Mouse (Mus musculus): Measurements from ENCODE around the gene Nlrc3.
"Not testable (repeated sequence)": the region's sequence is repeated elsewhere in the genome, so short reads cannot be mapped to it uniquely, and the experiment has no call there.

Gene Nlrc3

DNA sequence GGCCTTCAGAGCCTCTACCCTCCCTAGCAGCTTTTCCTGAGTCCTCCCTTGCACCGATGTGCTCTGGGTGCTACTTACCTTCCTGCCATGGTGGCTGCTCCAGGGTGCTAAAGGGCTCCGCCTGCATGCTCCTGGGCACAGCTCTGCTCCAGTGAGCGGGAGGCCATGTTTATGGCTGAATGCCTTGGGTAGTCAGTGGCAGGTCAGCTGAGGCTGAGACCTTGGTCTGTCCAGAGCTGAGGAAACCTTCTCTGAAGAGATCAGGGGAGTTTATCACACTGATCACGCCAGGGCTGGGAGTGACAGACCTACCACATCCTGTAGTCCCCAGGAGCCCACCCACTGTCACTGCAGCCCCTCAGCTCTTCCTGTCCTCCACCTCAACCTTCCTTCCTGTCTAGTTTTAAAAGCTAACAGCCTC, at the start of gene Nlrc3:
Gene Nlrc3, minus strand, starts transcription at position 382 of the 421 bp plus-strand sequence.
- no peak for DNase-seq (ENCODE audit: extremely low read depth, insufficient read length, low spot score)

DNA sequence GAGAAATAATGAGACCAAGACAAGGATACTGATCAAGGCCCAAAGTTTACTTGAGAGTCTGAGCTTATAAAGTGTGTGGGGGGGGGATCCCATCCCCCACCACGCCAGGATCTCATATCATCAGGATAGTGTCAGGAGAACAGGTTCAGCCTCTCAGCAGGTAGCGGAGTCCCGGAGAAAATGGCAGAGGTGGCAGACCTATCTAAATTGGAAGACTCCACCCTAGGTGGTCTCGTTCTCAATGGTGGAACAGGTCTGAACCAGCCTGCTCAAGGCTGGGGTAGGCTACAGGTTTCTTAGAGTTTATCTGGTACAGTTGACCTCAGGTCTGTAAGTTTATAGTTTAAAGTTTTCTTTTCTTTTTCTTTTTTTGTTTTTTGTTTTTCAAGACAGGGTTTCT, 46.3 kb upstream of the Nlrc3 start:
- DNase-seq (ENCODE audit: extremely low read depth, insufficient read length, low spot score) = no peak

DNA sequence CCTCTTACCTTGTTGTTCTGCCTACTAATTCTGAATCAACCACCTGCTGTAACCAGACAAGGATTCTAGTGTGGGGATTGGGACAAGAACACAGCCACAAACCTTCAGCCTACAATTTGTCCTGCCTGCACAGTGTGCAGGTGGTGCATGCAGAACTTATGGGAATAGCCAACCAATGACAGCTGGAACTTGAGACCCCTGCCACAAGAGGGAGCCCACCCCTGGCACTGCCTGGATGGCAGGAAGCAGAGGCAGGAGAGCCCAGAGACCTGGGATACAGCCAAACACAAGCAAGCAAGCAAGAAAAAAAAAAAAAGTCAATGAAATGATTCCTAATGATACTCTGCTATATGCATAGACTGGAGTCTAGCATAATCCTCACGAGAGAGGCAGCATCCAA, 44.8 kb upstream of the Nlrc3 start:
- no peak for DNase-seq (ENCODE audit: extremely low read depth, insufficient read length, low spot score)

DNA sequence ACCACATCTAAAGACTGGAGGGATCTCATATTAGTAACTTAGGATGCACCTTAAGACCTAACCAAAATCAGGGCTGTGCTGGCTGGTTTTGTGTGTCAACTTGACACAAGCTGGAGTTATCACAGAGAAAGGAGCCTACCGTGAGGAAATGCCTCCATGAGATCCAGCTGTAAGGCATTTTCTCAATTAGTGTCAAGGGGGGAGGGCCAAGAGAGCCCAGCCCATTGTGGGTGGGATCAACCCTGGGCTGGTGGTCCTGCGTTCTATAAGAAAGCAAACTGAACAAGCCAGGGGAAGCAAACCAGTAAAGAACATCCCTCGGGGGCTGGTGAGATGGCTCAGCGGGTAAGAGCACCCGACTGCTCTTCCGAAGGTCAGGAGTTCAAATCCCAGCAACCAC, 41.0 kb upstream of the Nlrc3 start:
- DNase-seq (ENCODE audit: extremely low read depth, insufficient read length, low spot score) = not testable (repeated sequence)

DNA sequence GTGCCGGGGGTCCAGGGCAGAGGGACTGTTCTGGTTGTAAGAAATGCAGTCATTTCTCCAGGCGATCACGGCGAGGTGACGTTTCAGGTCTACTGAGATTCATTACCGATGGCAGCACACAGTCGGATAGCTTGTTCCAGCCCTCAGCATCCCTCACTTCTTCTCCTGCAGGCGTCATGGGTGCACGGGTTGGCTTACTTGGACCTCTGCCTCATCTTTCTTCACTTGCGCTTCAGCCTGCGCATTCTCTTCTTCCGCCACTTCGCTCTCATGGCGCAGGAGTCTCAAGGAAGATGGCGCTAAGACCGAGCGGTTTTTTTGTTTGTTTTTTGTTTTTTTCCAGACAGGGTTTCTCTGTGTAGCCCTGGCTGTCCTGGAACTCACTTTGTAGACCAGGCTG, 40.4 kb upstream of the Nlrc3 start:
- not testable (repeated sequence) for DNase-seq (ENCODE audit: extremely low read depth, insufficient read length, low spot score)

DNA sequence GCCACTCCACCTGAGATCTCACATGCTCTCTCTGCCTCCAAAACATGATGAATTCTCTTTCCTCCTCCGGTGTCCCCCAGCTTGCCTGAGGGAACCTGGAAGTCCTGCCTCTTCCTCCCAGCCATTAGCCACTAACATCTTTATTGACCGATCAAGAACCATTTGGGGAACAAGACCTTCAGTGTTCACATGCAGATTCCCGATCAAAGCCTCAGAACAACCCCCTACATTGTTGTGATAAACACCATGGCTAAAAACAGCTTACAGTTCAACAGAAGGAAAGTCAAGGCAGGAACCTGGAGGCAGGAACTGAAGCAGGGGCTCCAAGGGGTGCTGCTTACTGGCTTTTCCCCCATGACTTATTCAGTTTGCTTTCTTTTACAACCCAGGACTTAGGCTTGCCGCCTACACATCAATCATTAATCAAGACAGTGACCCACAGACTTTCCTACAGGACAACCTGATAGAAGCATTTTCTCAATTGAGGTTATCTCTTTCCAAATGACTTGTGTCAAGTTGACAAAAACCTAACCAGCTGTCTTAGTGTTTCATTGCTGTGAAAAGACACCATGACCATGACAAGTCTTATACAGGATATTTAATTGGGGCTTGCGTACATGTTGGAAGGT, 37.7 kb upstream of the Nlrc3 start:
- DNase-seq (ENCODE audit: extremely low read depth, insufficient read length, low spot score) = no peak

DNA sequence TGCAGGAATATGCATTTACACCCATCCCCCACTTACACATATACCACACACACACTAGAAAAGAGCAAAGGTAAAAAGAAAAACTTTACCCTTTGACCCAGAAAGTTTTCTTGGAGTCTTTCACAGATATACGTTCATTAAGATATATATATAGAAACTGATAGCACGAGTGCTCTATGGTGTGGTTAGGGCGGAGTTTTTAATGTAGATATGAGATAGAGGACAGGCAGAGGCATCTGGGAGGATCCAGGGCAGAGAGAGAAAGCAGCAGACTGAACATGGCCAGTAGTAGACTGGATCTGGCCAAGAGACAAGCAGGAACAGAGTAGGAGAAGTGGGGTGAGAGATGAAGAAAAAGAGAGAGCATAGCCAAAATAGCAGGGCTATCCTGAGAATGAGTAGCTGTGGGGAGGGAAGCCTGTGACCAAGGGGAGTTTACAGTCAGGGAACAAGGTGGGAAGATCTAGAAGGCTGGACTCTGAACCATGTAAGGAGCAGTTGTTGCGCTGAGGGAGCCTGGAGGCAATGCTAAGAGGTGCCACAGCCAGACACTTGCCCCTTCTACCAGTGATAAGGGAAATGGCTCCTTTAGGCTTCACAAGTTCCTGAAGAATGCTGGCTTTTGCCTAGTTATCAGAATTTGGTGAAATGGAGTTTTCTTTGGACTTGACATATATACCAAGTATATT, 36.6 kb upstream of the Nlrc3 start:
- no peak for DNase-seq (ENCODE audit: extremely low read depth, insufficient read length, low spot score)

DNA sequence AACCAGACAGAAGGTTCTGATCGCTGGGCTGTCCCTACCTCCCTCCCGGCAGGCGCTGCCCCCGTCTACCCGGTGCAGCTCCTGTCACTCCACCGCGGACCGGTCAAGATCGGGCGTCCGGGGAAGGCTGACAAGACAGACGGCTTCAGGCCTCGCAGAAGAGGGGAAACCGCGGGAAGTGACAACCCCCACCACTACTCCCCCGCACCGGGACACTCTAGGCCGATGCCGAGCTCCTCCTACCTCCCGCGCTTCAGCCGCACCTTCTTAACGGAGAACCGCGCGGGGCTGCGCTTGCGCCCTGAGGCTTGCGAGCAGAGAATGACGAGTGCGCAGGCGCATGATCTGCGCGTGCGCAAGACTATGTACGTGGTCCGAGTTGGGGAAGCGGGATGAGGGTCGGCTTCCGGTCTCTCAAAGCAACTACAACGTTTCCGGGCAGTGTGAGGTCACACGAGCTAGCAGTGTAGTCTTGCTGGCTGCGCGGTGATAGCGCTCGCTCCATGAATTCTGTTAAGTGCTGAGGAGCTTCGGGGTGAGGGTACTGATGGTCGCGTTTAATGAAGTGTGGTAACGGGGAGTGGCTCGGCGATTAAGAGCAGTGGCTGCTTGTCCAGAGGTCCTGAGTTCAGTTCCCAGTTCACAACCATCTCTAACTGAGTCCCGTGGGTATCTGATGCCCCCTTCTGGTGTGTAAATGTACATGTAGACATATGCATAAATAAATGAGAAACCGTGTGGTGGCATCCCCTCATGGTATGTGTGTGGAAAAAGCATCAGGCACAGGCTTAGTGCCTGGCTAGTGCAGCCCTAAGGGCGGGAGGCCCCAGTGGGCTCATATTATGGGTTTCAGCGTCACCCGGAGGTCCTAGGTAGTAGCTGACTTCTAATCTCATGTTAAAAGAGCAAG, 27.3 kb upstream of the Nlrc3 start, which contains the start of gene Slx4:
Gene Slx4, minus strand, starts transcription at position 282 of the 910 bp plus-strand sequence.
- DNase-seq (ENCODE audit: extremely low read depth, insufficient read length, low spot score) = peak; percentile 98

DNA sequence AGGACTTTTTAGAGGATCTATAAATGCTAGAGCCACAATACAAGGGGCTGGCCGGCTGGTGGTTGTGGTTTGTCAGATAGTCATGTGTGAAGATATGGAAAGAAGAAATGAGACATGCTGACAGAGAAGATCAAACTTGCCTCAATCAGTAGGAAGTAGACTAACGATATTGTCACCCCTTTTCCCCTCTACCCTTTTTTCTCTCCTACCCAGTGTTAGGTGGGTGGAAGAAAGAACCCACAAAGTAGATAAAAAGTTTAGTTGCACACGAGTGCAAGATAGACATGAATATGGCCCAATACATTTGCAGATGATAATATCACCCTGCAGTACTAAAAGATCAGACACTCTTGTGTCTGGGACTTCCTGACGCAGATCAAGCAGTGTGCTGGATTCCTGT, 12.0 kb upstream of the Nlrc3 start:
- DNase-seq (ENCODE audit: extremely low read depth, insufficient read length, low spot score) = no peak

DNA sequence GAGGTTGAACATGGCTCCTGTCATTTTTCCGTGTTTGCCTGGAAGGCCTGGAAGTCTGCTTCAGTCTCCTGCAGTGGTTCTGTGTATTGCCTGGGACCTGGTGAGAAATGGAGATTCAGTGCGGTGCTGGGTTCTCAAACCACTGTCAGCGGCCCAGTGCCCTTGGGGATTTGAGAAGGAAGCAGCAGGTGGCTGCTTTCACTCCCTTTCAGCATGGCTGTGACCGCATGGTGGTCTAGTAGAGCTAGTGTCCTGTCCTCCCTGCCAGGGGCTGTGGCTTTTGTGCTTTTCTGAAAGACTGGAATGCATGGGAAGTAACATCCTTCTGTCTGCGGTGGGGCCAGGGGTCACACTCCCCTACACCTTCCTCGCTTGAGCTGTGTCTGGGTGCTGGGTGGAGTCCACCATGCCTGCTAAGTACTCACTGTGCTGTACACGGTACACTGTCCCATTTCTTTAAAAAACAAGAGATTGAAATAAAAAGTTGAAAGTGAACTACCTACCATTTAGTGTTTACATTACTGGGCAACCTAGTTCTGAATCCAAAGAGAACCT, 6.8 kb upstream of the Nlrc3 start:
- DNase-seq (ENCODE audit: extremely low read depth, insufficient read length, low spot score) = no peak

DNA sequence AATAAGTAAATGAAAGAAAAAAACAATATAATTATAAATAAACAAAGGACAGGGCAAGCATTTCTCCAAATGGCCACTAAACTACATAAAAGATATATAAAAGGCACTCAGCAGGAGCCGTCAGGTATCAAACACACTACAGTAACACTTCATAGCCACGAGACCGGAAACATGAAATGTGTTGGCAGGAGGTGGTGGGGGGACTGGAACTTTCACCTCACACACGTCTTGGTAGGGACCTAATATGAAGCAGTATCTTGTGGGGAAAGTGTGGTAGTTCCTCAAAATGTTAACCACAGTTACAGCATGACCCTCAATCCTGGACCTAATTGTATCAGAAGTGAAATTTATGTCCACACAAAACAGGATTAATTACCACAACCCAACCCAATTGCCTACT, 5.7 kb upstream of the Nlrc3 start:
- DNase-seq (ENCODE audit: extremely low read depth, insufficient read length, low spot score) = no peak

DNA sequence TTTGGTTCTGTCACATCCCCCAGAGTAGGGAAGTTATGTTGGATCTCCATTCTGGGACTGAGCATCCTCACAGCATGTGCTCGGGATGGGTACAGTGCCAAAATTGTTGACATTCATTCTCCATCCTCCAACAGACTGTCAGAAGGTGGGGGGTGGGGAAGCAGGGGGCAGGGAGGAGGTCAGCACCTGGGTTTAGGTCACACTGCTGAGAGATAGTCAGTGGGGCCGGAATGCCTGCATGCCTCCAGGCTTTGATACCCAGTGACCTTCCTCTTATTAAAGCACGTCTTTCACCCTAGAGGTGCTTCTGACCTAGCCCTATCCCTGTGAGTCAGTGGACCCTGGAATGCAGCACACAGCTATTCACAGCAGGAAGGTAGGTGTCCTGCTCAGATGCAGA, 280 bp upstream of the Nlrc3 start:
- no peak for DNase-seq (ENCODE audit: extremely low read depth, insufficient read length, low spot score)

DNA sequence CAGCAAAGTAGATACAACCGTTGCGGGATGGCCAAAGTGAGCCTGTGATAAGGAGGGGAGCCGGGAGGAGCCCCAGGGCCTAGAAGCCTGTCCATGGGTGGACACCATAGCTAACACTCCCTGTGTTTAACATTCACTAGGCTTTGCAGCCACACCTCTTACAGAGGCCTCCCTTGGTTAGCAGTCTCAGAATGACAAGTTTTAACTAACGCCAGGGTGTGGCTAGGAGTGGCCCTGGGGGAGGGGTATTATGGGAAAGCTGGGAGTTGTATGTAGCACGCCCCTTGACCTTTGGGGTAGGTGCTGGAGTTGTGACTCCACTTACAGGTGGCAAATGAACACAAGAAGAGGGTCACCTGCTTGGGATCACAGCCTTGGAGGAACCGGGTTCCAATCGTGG, 774 bp downstream of the Nlrc3 start:
- DNase-seq (ENCODE audit: extremely low read depth, insufficient read length, low spot score) = no peak

DNA sequence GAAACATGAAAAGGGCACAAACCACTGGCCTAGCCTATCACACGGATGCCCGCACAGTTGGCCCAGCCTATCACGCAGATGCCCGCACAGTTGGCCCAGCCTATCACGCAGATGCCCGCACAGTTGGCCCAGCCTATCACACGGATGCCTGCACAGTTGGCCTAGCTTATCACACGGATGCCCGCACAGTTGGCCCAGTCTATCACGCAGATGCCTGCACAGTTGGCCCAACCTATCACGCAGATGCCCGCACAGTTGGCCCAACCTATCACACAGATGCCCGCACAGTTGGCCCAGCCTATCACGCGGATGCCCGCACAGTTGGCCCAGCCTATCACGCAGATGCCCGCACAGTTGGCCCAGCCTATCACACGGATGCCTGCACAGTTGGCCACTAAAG, 2.0 kb downstream of the Nlrc3 start:
- not testable (repeated sequence) for DNase-seq (ENCODE audit: extremely low read depth, insufficient read length, low spot score)

DNA sequence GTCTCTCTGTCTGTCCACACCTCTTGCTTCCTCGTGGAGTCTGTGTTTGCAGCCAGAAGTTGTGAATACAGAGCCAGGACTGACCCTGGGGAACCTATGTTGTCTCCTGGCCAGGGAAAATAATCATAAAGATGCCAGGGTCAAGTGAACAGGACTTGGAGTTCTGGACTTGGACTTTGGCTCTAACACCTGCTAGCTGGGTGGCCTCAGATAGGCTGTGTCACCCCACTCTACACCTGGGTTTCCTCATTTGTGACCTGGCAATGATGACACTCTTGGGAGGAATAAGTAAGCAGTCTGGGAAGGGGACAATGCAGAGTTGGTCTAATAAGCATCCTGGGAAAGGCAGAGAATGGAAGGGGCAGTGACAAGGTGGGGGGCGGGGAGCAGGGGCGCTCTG, 10.9 kb downstream of the Nlrc3 start:
- DNase-seq (ENCODE audit: extremely low read depth, insufficient read length, low spot score) = no peak

DNA sequence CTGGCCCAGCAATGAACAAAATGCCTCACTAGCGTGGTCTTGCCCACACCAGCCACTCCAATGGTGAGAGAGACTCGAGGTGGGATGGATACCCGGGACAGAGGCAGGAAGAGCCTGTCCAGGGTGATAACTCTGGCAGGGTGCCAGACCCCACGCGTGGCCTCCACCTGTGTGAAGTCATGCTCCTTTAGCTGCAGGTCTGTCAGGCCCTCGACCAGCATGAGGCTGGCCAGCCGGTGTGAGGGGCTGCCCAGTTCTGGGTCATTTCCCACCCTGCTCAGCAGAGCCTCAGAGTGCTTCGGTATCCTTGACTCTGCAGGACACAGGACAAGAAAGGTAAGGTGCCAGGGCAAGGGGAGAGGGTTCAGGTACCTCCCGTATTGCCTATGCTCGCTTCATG, 11.4 kb downstream of the Nlrc3 start:
- DNase-seq (ENCODE audit: extremely low read depth, insufficient read length, low spot score) = no peak

DNA sequence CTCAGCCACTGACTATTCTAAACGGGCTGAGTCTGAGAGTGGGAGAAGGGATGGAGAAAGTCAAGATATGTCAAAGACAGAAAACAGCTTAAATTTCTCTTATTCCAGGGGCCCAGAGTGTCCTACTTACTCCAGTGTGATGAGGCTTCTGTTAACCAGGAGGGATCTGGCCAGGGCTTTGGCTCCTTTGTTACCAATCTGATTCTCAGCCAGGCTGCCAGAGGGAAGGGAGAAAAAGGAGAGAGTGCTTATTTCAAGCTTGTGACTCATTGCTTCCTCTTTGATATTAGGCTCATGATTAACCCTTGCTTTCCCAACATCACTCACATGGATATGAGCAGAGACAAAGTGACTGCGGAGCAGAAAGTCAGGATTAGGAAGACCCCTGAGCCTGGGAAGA, 17.2 kb downstream of the Nlrc3 start:
- peak; percentile 48 for DNase-seq (ENCODE audit: extremely low read depth, insufficient read length, low spot score)

DNA sequence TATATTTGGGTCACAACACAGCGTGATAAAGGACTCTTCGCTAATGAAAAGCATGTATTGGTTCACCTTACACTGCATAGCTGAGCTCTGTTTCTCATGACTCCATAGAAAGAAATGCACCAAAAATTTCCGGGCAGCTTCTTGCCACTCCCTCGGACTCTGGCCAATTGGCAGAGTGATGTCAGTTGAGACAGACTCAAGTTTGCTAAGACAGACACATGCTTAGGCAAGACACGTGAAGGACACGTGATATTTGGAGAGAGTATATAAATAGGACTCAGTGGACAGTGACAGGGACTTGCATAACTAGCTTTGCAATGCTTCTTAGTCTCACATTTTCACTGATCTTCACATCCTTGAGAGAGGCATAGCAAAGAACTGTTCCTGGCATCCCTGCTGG, 20.1 kb downstream of the Nlrc3 start:
- DNase-seq (ENCODE audit: extremely low read depth, insufficient read length, low spot score) = peak; percentile 80

DNA sequence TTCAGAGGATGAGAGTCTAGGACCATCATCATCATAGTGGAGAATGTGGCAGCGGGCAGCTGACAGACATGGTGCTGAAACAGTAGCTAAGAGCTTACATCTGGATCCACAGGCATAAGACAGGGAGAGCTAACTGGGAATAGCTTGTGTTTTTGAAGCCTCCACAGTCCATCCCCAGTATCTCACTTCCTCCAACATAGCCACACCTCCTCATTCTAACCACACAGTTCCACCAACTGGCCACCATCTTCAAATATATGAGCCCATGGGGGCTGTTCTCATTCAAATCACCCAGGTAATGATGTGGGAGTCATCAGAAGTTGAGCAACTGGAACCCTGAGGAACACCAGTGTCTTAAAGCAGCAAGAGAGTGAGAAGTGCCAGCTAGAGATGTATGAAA, 25.3 kb downstream of the Nlrc3 start:
- no peak for DNase-seq (ENCODE audit: extremely low read depth, insufficient read length, low spot score)

DNA sequence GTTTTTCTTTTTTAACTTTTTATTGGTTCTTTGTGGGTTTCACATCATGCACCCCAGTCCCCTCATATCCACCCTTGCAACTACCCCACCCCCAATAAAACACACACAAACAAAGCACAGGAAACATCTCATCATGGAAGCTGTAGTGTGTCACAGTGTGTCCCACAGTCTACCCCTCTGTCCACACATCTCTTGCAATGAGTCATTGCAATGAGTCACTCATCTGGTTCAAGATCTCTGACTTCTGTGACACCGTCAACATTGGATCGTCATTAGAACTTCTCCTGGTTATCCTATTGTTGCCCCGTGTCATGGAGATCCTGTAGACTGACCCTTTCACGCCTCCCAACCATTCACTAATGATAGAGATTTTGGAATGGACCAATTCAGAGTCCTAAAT, 41.7 kb downstream of the Nlrc3 start:
- DNase-seq (ENCODE audit: extremely low read depth, insufficient read length, low spot score) = no peak

DNA sequence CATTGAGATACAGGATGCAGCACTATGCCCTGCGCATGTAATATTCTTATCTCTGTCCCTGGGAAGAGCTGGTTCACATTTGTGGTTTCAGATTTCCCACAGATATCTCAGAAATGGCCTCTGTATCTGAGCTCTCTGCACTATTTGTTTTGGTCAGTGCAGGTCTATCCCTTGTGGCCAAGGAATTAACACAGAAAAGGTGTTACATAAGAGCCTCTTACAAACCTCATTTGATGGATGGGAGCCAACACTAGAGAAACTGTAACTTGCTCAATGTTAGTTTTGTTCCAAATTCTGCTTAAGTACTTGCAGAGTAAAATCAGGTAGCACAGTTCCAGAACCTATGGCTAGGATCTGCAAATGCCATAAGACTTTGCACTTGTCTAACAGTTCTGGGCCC, 42.3 kb downstream of the Nlrc3 start:
- DNase-seq (ENCODE audit: extremely low read depth, insufficient read length, low spot score) = peak; percentile 43

Measured in 3134 (cell line).